Mouse (Mus musculus) small intestine, adult 2 months (tissue): Measurements from ENCODE around the gene Crip1. TPM values are rescaled to one million over a fixed set of nuclear protein-coding genes. Genes with fewer than 3 reads are reported as not detected.
"Not testable (repeated sequence)": the region's sequence is repeated elsewhere in the genome, so short reads cannot be mapped to it uniquely, and the experiment has no call there.

ENCODE experiments used
- H3K27ac ChIP-seq: fragments of 200-500 bp; 2 replicates; pipeline ENCODE4 v1.5.1; 2012; ENCODE audit warnings: low read depth, low read length, control low read depth, inconsistent platforms; ENCODE audit not compliant: insufficient read depth
- H3K27me3 ChIP-seq: fragments of 200-500 bp; 2 replicates; pipeline ENCODE4 v1.6.1; 2012; ENCODE audit warnings: mild to moderate bottlenecking, moderate library complexity, low read length, inconsistent platforms; ENCODE audit not compliant: control insufficient read depth, insufficient read depth
- H3K36me3 ChIP-seq: fragments of 200-500 bp; 2 replicates; pipeline ENCODE4 v1.6.1; 2012; ENCODE audit warnings: mild to moderate bottlenecking, low read length, control low read depth, inconsistent platforms; ENCODE audit not compliant: control insufficient read depth, insufficient read depth
- H3K4me1 ChIP-seq: fragments of 200-500 bp; 2 replicates; pipeline ENCODE4 v1.6.1; 2012; ENCODE audit warnings: low read length, inconsistent platforms, mixed read lengths; ENCODE audit not compliant: control insufficient read depth, insufficient read depth, insufficient read length
- H3K4me3 ChIP-seq: fragments of 200-500 bp; 2 replicates; pipeline ENCODE4 v1.5.1; 2012; ENCODE audit warnings: low read depth, mild to moderate bottlenecking, control low read depth, inconsistent platforms, low read length, moderate library complexity
- CTCF ChIP-seq: fragments of 200-500 bp; IDR thresholded peaks from 2 replicates; pipeline ENCODE4 v1.5.1; 2012; ENCODE audit warnings: low read depth, mild to moderate bottlenecking, control low read depth, inconsistent platforms, low read length, moderate library complexity, mixed read lengths; ENCODE audit not compliant: insufficient replicate concordance, insufficient read length; ENCODE audit errors: extremely low read depth
- POLR2A ChIP-seq: fragments of 200-500 bp; IDR thresholded peaks from 2 replicates; pipeline ENCODE4 v1.6.1; 2012; ENCODE audit warnings: low read depth, mild to moderate bottlenecking, control low read depth, inconsistent platforms, low read length, moderate library complexity
- WGBS: fragments of 180-500 bp; shearing (Covaris S2); methylation state at CpG from one replicate; pipeline ENCODE4 v1.1.7; 2018; 5-methylcytosine and 5-hydroxymethylcytosine counted together
- polyA plus RNA-seq: library from polyadenylated mRNA; depleted of rRNA; stranded (reverse); fragments of >200 nt; gene quantifications from 2 replicates; pipeline ENCODE4 v1.2.3, GENCODE M21; 2012; rRNA removed

Crip1 gene
- polyA plus RNA-seq, 1 experiment = 16,576 TPM

DNA sequence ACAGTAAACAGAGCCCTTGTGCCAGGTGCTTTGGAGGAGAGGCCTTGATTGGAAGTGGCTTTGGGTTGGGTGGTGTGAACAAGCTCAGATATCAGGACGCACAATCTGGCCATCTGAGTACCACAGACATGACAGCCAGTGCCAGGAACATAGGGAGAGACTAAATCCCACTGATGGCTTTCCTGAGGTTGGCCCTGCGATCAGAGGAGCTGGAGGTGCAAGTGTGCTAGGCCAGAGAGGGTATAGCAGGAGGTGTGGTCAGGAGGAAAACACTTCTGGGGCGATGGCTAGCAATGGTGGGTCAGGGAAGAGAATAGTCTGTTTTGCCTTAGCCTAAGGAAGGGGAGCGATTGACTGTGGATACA lies 40.9 kb downstream of the Crip1 start:
- WGBS = 48% methylated on average over 4 of the region's 4 CpGs
- Histone ChIP-seq H3K4me3 (no peak overlapping the region), H3K4me1 (peaks cover 10% of the 10 kb centered on the region), H3K36me3 (no peaks in the 10 kb centered on the region), H3K27me3 (peaks cover 27% of the 10 kb centered on the region), H3K27ac (no peak overlapping the region)
- TF ChIP-seq POLR2A (no peak), CTCF (no peak)

DNA sequence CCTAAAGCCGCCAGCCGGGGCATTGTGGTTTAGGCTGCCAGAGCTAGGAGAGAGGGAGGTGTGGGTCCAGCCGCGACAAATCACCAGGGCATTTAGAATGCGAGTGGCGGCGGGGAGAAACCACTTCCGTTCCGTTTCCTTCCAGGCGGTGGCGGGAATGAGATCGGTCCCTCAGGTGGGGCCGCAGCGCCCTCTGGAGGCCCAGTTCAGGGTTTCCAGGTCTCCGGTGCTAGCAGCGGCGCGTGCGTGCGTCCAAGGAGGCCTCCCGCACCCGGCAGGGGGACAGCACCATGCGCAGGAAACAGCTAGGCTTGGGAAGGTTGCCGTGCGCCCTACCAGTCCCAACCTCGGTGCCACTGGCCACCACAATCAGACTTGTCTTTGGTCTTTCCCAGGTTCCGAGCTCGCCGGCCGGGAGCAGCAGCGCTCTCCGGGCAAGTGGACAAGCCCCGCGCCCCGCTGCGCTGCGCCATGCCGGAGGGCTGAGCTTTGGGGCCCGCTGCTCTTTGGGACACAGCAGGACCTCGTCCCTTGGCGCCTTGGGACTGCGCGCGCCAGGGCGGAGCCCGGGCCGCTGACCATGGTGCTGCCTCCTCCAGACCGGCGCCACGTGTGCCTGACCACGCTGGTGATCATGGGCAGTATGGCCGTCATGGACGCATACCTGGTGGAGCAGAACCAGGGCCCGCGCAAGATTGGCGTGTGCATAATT lies 41.6 kb downstream of the Crip1 start:
- H3K27me3 ChIP-seq = peaks cover 27% of the 10 kb centered on the region
- TF ChIP-seq POLR2A = no peak
- peak; percentile 80 for TF ChIP-seq CTCF
- H3K4me1 ChIP-seq = peaks cover 10% of the 10 kb centered on the region
- H3K4me3 ChIP-seq = peak overlapping the region; percentile 42
- WGBS = 7% methylated on average over 56 of the region's 56 CpGs
- H3K27ac ChIP-seq = no peak overlapping the region
- no peaks in the 10 kb centered on the region for H3K36me3 ChIP-seq

DNA sequence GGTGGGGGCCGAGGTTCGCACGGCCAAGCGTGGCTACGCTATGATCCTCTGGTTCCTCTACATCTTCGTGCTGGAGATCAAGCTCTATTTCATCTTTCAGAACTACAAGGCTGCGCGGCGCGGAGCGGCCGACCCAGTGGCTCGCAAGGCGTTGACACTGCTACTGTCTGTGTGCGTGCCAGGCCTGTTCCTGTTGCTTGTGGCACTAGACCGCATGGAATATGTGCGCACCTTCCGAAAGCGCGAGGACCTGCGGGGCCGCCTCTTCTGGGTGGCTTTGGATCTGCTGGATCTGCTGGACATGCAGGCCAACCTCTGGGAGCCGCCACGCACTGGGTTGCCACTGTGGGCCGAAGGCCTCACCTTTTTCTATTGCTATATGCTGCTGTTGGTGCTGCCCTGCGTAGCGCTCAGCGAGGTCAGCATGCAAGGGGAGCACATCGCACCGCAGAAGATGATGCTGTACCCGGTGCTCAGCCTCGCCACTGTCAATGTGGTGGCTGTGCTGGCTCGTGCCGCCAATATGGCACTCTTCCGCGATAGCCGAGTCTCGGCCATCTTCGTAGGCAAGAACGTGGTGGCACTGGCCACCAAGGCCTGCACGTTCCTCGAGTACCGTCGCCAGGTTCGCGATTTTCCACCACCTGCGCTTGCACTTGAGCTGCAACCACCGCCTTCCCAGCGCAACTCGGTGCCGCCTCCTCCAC lies 42.4 kb downstream of the Crip1 start:
- Histone ChIP-seq H3K4me3 (no peak overlapping the region), H3K4me1 (peaks cover 10% of the 10 kb centered on the region), H3K27me3 (peaks cover 27% of the 10 kb centered on the region), H3K27ac (no peak overlapping the region), H3K36me3 (no peaks in the 10 kb centered on the region)
- WGBS = 79% methylated on average over 51 of the region's 51 CpGs
- TF ChIP-seq POLR2A (no peak), CTCF (no peak)

DNA sequence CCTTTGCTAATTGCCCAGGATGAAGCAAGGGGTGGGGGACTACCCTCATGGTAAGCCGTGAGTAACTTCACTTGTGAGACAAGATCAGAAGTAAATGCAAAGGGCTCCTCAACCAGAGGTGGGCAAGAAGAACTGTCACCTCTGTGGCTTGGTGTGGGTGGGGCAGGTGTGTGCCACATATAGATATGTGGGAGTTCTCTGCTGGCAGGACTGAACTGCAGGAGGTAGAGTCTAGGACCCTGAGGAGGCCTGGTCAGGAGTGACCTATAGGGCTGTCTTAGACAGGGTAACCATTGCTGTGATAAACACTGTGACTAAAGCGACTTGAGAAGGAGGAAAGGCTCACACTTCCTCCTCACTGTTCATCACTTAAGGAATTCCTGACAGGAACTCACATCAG lies 47.3 kb downstream of the Crip1 start:
- Histone ChIP-seq H3K4me3 (no peak overlapping the region), H3K4me1 (no peaks in the 10 kb centered on the region), H3K27me3 (no peaks in the 10 kb centered on the region), H3K36me3 (no peaks in the 10 kb centered on the region), H3K27ac (no peak overlapping the region)
- no peak for TF ChIP-seq CTCF
- TF ChIP-seq POLR2A = no peak
- 41% methylated on average over 2 of the region's 2 CpGs for WGBS

DNA sequence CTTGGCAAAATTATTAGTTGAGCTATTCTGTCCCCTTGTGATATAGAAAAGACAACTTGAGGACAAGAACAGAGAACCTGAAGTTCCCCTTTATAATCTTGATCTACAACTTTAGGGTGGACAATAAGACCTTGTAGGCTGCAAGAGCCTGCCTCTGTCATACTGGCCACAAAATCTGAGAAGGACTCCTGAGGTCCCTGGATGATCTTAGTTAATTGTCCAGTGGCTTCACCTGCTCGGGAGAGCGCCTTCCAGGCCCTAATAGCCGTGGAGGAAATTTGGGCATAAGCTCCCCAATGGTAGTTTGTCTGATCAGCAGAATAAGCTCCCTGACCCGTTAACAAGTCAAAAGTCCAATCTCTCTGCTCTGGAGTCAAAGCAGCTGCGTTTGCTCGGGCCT lies 53.0 kb downstream of the Crip1 start:
- H3K27me3 ChIP-seq, H3K4me1 ChIP-seq, H3K27ac ChIP-seq, H3K4me3 ChIP-seq, H3K36me3 ChIP-seq: not testable (repeated sequence)
- 98% methylated on average over 3 of the region's 6 CpGs for WGBS

DNA sequence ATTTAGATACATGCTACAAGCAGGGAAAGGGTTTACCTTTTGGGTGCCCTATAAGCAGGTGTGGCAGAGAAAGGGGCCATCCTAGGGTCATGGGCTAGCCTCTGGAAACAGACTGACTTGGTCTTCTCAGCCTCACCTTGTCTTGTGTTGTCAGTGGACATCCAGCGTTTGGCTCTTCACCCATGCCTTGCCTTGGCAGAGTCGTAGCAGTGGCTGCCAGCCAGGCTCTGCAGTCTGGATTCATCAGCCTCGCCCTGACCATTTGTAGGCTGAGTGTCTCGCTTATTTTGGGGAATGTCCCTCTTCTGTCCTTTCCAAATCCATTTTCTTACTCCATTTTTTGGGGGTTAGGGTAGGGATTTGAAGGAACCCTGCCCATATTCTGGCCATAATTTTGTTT lies 55.2 kb downstream of the Crip1 start:
- 87% methylated on average over 4 of the region's 4 CpGs for WGBS
- TF ChIP-seq CTCF (no peak), POLR2A (no peak)
- H3K27ac ChIP-seq = no peak overlapping the region
- H3K27me3 ChIP-seq = no peaks in the 10 kb centered on the region
- no peak overlapping the region for H3K4me3 ChIP-seq
- no peaks in the 10 kb centered on the region for H3K4me1 ChIP-seq
- H3K36me3 ChIP-seq = no peaks in the 10 kb centered on the region

DNA sequence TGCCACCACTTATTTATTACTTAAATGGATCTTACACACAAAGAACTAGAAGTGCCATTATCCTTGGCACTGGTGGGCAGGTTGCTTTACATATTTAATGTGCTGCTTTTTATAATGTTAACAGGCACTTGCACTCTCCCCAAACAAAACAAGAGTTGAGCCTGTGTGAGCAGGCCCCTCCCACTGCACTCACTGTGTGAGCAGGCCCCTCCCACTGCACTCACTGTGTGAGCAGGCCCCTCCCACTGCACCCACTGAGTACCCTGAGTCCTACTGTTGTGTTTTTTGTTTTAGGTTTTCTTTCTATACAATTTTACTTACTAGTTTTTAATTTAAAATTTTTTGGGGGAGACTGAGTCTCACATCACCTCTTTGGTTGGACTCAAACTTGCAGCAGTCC lies 55.9 kb downstream of the Crip1 start:
- Histone ChIP-seq H3K27ac (no peak overlapping the region), H3K4me3 (no peak overlapping the region), H3K4me1 (no peaks in the 10 kb centered on the region), H3K36me3 (no peaks in the 10 kb centered on the region), H3K27me3 (no peaks in the 10 kb centered on the region)
- TF ChIP-seq POLR2A = no peak
- TF ChIP-seq CTCF = no peak

Other genes starting within 250 kb of the Crip1 start
- 6.2 and 9.1 TPM in 2 replicates for gene Jag2, start 216.5 kb upstream of the Crip1 start, polyA plus RNA-seq
- gene Nudt14, start 204.2 kb upstream of the Crip1 start, polyA plus RNA-seq = 40.8 and 42.4 TPM in 2 replicates
- gene Btbd6, start 169.8 kb upstream of the Crip1 start, polyA plus RNA-seq = 116 and 206 TPM in 2 replicates
- 43.7 and 95.6 TPM in 2 replicates for gene Brf1, start 145.6 kb upstream of the Crip1 start, polyA plus RNA-seq
- gene Pacs2, start 131.8 kb upstream of the Crip1 start, polyA plus RNA-seq = 16.0 and 27.0 TPM in 2 replicates
- not detected in 2 replicates for gene Tex22, start 71.8 kb upstream of the Crip1 start, polyA plus RNA-seq
- gene Mta1, start 48.0 kb upstream of the Crip1 start, polyA plus RNA-seq = 23.9 and 47.6 TPM in 2 replicates
- gene Crip2, start 6.1 kb upstream of the Crip1 start, polyA plus RNA-seq = 73.8 and 86.3 TPM in 2 replicates
- 9.2 and 18.3 TPM in 2 replicates for gene Tedc1, start 10.1 kb downstream of the Crip1 start, polyA plus RNA-seq
- 1.8 and 2.4 TPM in 2 replicates for gene Tmem121, start 39.6 kb downstream of the Crip1 start, polyA plus RNA-seq